Mouse (Mus musculus): ENCODE measurements around the gene Creld2. TPM values are rescaled to one million over a fixed set of nuclear protein-coding genes. Genes with fewer than 3 reads are reported as not detected.

Gene Creld2
- polyA plus RNA-seq, 1 experiment from 2014 or later = 32.9 TPM

DNA sequence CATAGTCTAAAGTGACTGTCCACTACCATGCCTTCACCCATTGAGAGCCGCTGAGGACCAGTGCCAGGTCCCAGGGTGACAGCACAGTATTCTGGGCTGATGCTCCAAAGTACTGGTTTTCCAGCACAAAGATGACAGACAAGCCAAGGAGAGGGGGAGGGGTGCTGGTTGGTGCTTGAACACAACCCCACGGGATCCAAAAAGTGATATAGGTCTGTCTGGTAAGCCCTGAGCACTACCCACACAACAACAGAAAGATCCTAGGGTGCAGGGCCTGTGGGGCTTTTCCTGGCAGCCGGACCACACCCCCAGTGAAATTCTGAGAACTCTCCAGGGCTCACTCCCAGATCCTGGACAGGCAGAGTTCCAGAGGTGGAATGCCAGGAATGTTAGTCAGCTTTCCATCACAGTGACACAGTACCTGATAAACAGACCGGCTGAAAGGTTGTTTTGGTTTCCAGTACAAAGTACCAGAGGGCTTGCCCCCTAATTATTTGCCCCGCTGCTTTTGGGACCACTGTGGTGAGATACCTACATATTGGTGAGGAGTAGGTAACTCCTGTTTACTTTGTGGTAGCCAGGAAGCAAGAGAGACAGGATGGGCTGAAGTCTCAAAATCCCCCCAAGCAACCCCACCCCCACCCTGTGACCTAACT is 48.0 kb downstream of the Creld2 start:
- H3K9ac ChIP-seq (replicated peaks) = peak overlapping the region; percentile 9
- peak overlapping the region; percentile 97 for H3K27ac ChIP-seq (ENCODE audit: low read depth)
- H3K4me3 ChIP-seq (ENCODE audit: low read depth, low read length) = no peak overlapping the region
- TF ChIP-seq CTCF (IDR thresholded peaks at IDR 0.05; ENCODE audit: low read depth) (no peak), EP300 (IDR thresholded peaks at IDR 0.05; ENCODE audit: low read depth) (no peak; the same call in none of the 2 replicates)
- H3K36me3 ChIP-seq (replicated peaks; ENCODE audit: insufficient read depth, low read length) = peaks cover 19% of the 10 kb centered on the region
- H3K27me3 ChIP-seq (ENCODE audit: insufficient read depth, low read length) = no peaks in the 10 kb centered on the region
- DNase-seq (peak; percentile 54), ATAC-seq (peak; percentile 50)
- 36% methylated on average over 5 of the region's 5 CpGs for WGBS (ENCODE audit: insufficient replicate concordance)
- H3K4me1 ChIP-seq (ENCODE audit: insufficient read depth) = peaks cover 46% of the 10 kb centered on the region
- H3K4me2 ChIP-seq (ENCODE audit: low read depth, low read length) = 0 out of 2 replicates have a peak overlapping the region, but pooled peaks have one; percentile 6
- H3K9me3 ChIP-seq (ENCODE audit: low read length) = no peaks in the 10 kb centered on the region

DNA sequence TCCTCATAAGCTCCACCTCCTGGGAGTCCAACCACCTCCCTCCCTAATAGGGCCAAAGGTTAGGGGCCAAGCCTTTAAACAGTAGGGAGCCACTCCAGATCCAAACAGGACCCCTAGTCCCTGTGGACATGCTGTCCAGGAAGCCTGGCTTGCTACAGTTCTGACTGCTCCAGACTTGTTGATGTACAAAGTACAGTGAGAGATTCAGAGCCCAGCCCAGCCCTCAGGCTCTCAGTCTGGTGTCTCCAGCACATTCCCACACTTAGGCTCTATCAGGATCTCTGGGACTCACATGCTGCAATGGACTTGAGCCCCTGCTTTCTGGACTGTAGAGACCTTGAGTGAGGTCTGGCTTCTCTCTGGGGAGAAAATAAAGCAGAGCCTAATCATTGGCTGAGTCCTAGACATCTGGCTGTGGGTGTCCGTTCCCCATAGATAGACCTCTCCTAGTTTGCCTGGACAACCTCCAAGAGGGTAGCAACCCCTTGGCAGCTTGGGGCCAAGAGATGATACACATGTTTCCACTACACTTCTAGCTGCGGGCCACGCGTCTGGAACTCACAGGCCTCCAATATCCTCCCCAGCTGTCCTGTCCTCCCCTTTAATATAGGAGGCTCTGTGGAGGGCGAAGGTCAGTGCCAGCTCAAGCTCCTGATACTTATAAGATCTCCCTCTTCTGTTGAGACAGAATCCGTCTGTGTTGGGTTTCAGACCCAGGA is 48.7 kb downstream of the Creld2 start:
- Histone ChIP-seq H3K4me2 (ENCODE audit: low read depth, low read length) (no peak overlapping the region), H3K9me3 (ENCODE audit: low read length) (no peaks in the 10 kb centered on the region), H3K27me3 (ENCODE audit: insufficient read depth, low read length) (no peaks in the 10 kb centered on the region), H3K27ac (ENCODE audit: low read depth) (peak overlapping the region; percentile 97), H3K4me1 (ENCODE audit: insufficient read depth) (peaks cover 41% of the 10 kb centered on the region), H3K9ac (replicated peaks) (no peak overlapping the region), H3K4me3 (ENCODE audit: low read depth, low read length) (no peak overlapping the region), H3K36me3 (replicated peaks; ENCODE audit: insufficient read depth, low read length) (peaks cover 19% of the 10 kb centered on the region)
- TF ChIP-seq EP300 (IDR thresholded peaks at IDR 0.05; ENCODE audit: low read depth) (no peak; the same call in none of the 2 replicates), CTCF (IDR thresholded peaks at IDR 0.05; ENCODE audit: low read depth) (no peak)
- DNase-seq (peak; percentile 58), ATAC-seq (peak; percentile 49)
- WGBS (ENCODE audit: insufficient replicate concordance) = 84% methylated on average over 6 of the region's 6 CpGs

DNA sequence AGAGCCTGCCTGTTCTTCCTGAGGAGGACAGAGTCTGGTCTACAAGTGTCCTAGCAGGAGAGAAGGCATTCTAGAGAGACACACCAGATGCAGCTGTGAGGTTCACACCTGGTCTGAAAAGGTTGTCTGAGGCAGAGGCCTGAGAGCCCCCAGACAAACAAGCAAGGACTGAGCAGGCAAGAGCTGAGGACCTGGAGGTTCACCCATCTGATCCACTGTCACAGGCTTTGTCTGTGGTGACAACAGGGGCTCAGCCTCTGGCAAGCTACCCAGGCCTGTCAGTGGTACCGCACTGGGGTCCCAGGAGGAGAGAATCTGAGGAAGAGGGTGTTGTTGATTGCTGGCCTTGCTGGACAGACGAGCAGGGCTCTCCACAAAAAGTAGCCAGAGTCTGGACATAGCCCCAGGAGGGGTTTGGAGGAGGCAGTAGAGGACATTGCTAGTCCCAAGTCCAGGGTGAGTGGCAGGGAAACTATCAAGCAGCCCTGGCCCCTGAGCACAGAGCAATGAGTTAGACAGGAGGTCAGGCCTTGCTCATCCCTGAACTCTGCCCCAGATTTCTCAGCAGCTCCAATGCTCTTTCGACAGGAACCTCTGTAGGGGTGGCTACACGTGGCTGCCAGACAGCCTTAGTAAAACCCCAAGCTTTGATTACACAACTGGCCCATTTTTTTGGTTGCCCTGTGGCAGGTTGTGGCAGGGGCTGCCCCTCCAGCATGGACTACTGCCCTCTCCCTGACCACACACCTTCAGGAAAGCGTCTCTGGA is 51.2 kb downstream of the Creld2 start:
- peak; percentile 87 for TF ChIP-seq EP300 (IDR thresholded peaks at IDR 0.05; ENCODE audit: low read depth)
- no peak for TF ChIP-seq CTCF (IDR thresholded peaks at IDR 0.05; ENCODE audit: low read depth)
- H3K27me3 ChIP-seq (ENCODE audit: insufficient read depth, low read length) = no peaks in the 10 kb centered on the region
- H3K4me3 ChIP-seq (ENCODE audit: low read depth, low read length) = no peak overlapping the region
- peaks cover 5% of the 10 kb centered on the region for H3K36me3 ChIP-seq (replicated peaks; ENCODE audit: insufficient read depth, low read length)
- H3K4me2 ChIP-seq (ENCODE audit: low read depth, low read length) = no peak overlapping the region
- H3K4me1 ChIP-seq (ENCODE audit: insufficient read depth) = peaks cover 33% of the 10 kb centered on the region
- DNase-seq = peak; percentile 66
- peak overlapping the region; percentile 87 for H3K27ac ChIP-seq (ENCODE audit: low read depth)
- whole genome bisulfite sequencing (ENCODE audit: insufficient replicate concordance) = 51% methylated on average over 5 of the region's 5 CpGs
- no peaks in the 10 kb centered on the region for H3K9me3 ChIP-seq (ENCODE audit: low read length)
- peak; percentile 71 for ATAC-seq
- no peak overlapping the region for H3K9ac ChIP-seq (replicated peaks)

DNA sequence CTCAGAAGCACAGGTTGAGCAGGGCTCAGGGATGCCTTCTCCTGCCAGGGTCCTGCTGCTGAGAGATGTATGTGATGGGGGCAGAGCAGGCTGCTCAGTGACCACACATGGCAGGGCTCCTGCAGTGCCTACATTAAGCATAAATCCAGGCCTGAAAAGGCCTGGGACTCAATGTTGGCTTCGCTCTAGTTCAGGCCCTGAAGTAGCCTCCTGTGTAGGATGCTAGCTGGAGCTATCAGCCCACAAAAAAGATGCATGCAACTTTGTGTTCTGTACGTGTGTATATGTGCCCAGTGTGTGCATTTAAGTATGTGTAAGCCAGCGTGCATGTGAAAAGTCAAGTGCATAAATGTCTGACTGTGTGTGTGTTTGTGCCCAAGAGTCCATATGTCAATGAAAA is 54.6 kb downstream of the Creld2 start:
- H3K9ac ChIP-seq (replicated peaks) = no peak overlapping the region
- DNase-seq (no peak), ATAC-seq (no peak)
- peaks cover 20% of the 10 kb centered on the region for H3K4me1 ChIP-seq (ENCODE audit: insufficient read depth)
- no peak for TF ChIP-seq CTCF (IDR thresholded peaks at IDR 0.05; ENCODE audit: low read depth)
- TF ChIP-seq EP300 (IDR thresholded peaks at IDR 0.05; ENCODE audit: low read depth) = no peak
- no peak overlapping the region for H3K4me2 ChIP-seq (ENCODE audit: low read depth, low read length)
- no peaks in the 10 kb centered on the region for H3K27me3 ChIP-seq (ENCODE audit: insufficient read depth, low read length)
- no peak overlapping the region for H3K4me3 ChIP-seq (ENCODE audit: low read depth, low read length)
- no peaks in the 10 kb centered on the region for H3K36me3 ChIP-seq (replicated peaks; ENCODE audit: insufficient read depth, low read length)
- 81% methylated on average over 3 of the region's 3 CpGs for WGBS (ENCODE audit: insufficient replicate concordance)
- no peaks in the 10 kb centered on the region for H3K9me3 ChIP-seq (ENCODE audit: low read length)
- no peak overlapping the region for H3K27ac ChIP-seq (ENCODE audit: low read depth)

DNA sequence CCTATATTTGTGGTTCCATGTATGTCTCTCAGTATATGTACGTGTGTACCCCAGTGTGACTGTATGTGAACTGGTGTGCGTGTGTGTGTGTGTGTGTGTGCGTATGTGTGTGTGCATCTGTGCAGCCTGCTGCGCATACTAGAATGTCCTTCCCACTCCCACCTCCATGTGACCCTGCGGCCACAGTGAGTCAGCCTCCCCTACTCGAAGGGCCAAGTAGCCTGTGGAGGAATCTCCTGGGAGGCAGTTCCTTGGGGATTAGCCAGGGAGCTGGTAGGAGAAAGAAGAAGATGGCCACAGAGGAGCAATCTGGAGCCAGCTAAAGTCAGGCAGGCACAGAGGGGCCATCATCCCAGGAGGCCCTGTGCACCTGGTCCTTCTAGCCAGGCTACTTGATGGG is 55.0 kb downstream of the Creld2 start:
- Histone ChIP-seq H3K9me3 (ENCODE audit: low read length) (no peaks in the 10 kb centered on the region), H3K27ac (ENCODE audit: low read depth) (no peak overlapping the region), H3K4me2 (ENCODE audit: low read depth, low read length) (no peak overlapping the region), H3K4me1 (ENCODE audit: insufficient read depth) (peaks cover 20% of the 10 kb centered on the region), H3K27me3 (ENCODE audit: insufficient read depth, low read length) (no peaks in the 10 kb centered on the region), H3K36me3 (replicated peaks; ENCODE audit: insufficient read depth, low read length) (no peaks in the 10 kb centered on the region), H3K9ac (replicated peaks) (no peak overlapping the region), H3K4me3 (ENCODE audit: low read depth, low read length) (no peak overlapping the region)
- ATAC-seq = no peak
- 82% methylated on average over 6 of the region's 6 CpGs for WGBS (ENCODE audit: insufficient replicate concordance)
- TF ChIP-seq EP300 (IDR thresholded peaks at IDR 0.05; ENCODE audit: low read depth) (no peak), CTCF (IDR thresholded peaks at IDR 0.05; ENCODE audit: low read depth) (no peak)
- no peak for DNase-seq

DNA sequence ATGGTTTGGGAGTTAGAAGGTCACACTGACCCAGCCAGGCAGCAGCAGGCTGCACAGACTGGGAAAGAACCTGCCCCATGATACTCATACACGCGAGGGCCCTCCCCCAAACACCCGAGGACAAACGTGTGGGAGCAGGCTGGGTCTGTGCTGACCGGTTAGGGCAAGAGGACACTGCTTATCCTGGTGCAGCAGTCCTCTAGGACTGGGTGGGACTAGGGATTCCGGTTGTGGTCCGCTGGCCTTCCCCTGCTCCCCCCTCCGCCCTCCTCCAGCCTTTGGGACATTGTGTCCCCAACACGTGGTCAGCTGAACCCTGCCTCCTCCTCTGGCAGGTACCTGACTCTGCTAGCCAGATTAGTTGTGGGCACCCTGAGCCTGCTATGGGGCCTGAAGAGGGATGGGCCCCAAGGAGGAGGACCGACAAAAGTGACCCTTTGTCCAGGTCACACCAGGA is 56.2 kb downstream of the Creld2 start:
- DNase-seq (peak; percentile 71), ATAC-seq (peak; percentile 87)
- Histone ChIP-seq H3K9ac (replicated peaks) (no peak overlapping the region; the same call in 1 of the 2 replicates), H3K9me3 (ENCODE audit: low read length) (no peaks in the 10 kb centered on the region), H3K27me3 (ENCODE audit: insufficient read depth, low read length) (no peaks in the 10 kb centered on the region), H3K4me2 (ENCODE audit: low read depth, low read length) (no peak overlapping the region), H3K27ac (ENCODE audit: low read depth) (peak overlapping the region; percentile 85), H3K36me3 (replicated peaks; ENCODE audit: insufficient read depth, low read length) (no peaks in the 10 kb centered on the region), H3K4me3 (ENCODE audit: low read depth, low read length) (no peak overlapping the region), H3K4me1 (ENCODE audit: insufficient read depth) (peaks cover 10% of the 10 kb centered on the region)
- 32% methylated on average over 10 of the region's 10 CpGs for WGBS (ENCODE audit: insufficient replicate concordance)
- no peak for TF ChIP-seq CTCF (IDR thresholded peaks at IDR 0.05; ENCODE audit: low read depth)
- TF ChIP-seq EP300 (IDR thresholded peaks at IDR 0.05; ENCODE audit: low read depth) = peak; percentile 86

Other genes with a start within 250 kb of the Creld2 start
- not detected in 2 replicates for gene Zdhhc25, start 219.3 kb upstream of the Creld2 start, polyA plus RNA-seq (2015; fragmentation: Nextera tagmentation; extraction: Ambion mirVana)
- gene Brd1, start 85.4 kb upstream of the Creld2 start, polyA plus RNA-seq (2015; fragmentation: Nextera tagmentation; extraction: Ambion mirVana) = 5.2 and 5.6 TPM in 2 replicates
- gene Zbed4, start 68.0 kb upstream of the Creld2 start, polyA plus RNA-seq (2015; fragmentation: Nextera tagmentation; extraction: Ambion mirVana) = 3.6 and 3.7 TPM in 2 replicates
- gene Alg12, start 328 bp upstream of the Creld2 start, polyA plus RNA-seq (2015; fragmentation: Nextera tagmentation; extraction: Ambion mirVana) = 3.6 and 3.7 TPM in 2 replicates
- 18.4 and 34.2 TPM in 2 replicates for gene Pim3, start 42.5 kb downstream of the Creld2 start, polyA plus RNA-seq (2015; fragmentation: Nextera tagmentation; extraction: Ambion mirVana)
- gene Ttll8, start 134.8 kb downstream of the Creld2 start, polyA plus RNA-seq (2015; fragmentation: Nextera tagmentation; extraction: Ambion mirVana) = not detected in 2 replicates
- gene Mlc1, start 159.4 kb downstream of the Creld2 start, polyA plus RNA-seq (2015; fragmentation: Nextera tagmentation; extraction: Ambion mirVana) = not detected in 2 replicates
- not detected in 2 replicates for gene Mov10l1, start 163.3 kb downstream of the Creld2 start, polyA plus RNA-seq (2015; fragmentation: Nextera tagmentation; extraction: Ambion mirVana)
- gene Panx2, start 240.1 kb downstream of the Creld2 start, polyA plus RNA-seq (2015; fragmentation: Nextera tagmentation; extraction: Ambion mirVana) = not detected in 2 replicates